Mouse (Mus musculus): ENCODE results near the gene Mapt. TPM values are rescaled to one million over a fixed set of nuclear protein-coding genes. Genes with fewer than 3 reads are reported as not detected.

The Mapt gene
- polyA plus RNA-seq, 1 experiment from 2014 or later, result 1.0 TPM

- Histone ChIP-seq H3K9me3 (replicated peaks) (no peaks in the 10 kb centered on the region), H3K4me2 (no peak overlapping the region), H3K36me3 (no peaks in the 10 kb centered on the region), H3K4me3 (replicated peaks) (no peak overlapping the region), H3K9ac (no peak overlapping the region), H3K27me3 (no peaks in the 10 kb centered on the region), H3K27ac (no peak overlapping the region), H3K4me1 (replicated peaks) (peaks cover 45% of the 10 kb centered on the region)
- DNase-seq, result no peak
- 85% methylated on average over 3 of the region's 3 CpGs for WGBS (ENCODE audit: insufficient replicate concordance)
- no peak for ATAC-seq (ENCODE audit: low read depth)
Measured at GRCm38 (mm10) chr11:104297671-104298070, 66.5 kb downstream of the Mapt start.

GRCm38 (mm10) chr11:104302628-104303027 lies 71.4 kb downstream of the Mapt start:
- no peak for ATAC-seq (ENCODE audit: low read depth)
- WGBS (ENCODE audit: insufficient replicate concordance), result 44% methylated on average over 12 of the region's 12 CpGs
- no peak for DNase-seq
- Histone ChIP-seq H3K4me2 (peak overlapping the region; percentile 33), H3K36me3 (no peaks in the 10 kb centered on the region), H3K27me3 (no peaks in the 10 kb centered on the region; the same call in 1 of the 2 replicates), H3K4me3 (replicated peaks) (no peak overlapping the region), H3K27ac (no peak overlapping the region), H3K9ac (no peak overlapping the region), H3K4me1 (replicated peaks) (peaks cover 23% of the 10 kb centered on the region), H3K9me3 (replicated peaks) (no peaks in the 10 kb centered on the region)

- H3K4me1 ChIP-seq (replicated peaks), result peaks cover 23% of the 10 kb centered on the region
- 41% methylated on average over 8 of the region's 8 CpGs for WGBS (ENCODE audit: insufficient replicate concordance)
- H3K9me3 ChIP-seq (replicated peaks), result no peaks in the 10 kb centered on the region
- no peaks in the 10 kb centered on the region for H3K36me3 ChIP-seq
- H3K4me2 ChIP-seq, result no peak overlapping the region
- no peak for DNase-seq
- no peak overlapping the region for H3K4me3 ChIP-seq (replicated peaks)
- H3K9ac ChIP-seq, result no peak overlapping the region
- no peaks in the 10 kb centered on the region; the same call in 1 of the 2 replicates for H3K27me3 ChIP-seq
- peak; percentile 16; the same call in 1 of the 2 replicates for ATAC-seq (ENCODE audit: low read depth)
- no peak overlapping the region for H3K27ac ChIP-seq
Measured at GRCm38 (mm10) chr11:104303088-104303960, 72.1 kb downstream of the Mapt start.

DNA sequence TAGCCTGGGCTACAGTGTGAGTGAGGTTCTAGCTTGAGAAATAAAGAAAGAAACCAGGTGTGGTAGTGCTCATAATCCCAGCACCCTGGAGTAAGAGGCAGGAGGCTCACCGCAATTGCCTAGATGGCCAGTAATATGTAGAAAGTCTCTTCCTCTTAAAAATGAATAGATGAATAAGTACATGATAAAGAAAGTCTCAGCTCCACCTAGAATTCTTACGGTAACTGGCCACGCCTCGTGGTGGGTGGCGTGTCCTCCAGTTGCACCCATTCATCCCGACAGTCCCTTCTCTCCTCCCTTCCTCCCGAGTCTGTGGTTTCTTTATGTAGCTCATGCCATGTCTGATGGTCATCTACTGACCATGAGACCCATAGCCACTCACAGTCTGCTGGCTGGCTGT lies 74.5 kb downstream of the Mapt start:
- no peak overlapping the region for H3K4me2 ChIP-seq
- peaks cover 44% of the 10 kb centered on the region for H3K4me1 ChIP-seq (replicated peaks)
- H3K4me3 ChIP-seq (replicated peaks), result no peak overlapping the region
- no peak overlapping the region for H3K27ac ChIP-seq
- no peaks in the 10 kb centered on the region for H3K36me3 ChIP-seq
- ATAC-seq (ENCODE audit: low read depth) (no peak), DNase-seq (no peak)
- H3K9ac ChIP-seq, result no peak overlapping the region
- H3K9me3 ChIP-seq (replicated peaks), result no peaks in the 10 kb centered on the region
- no peaks in the 10 kb centered on the region; the same call in 1 of the 2 replicates for H3K27me3 ChIP-seq
- 54% methylated on average over 7 of the region's 7 CpGs for WGBS (ENCODE audit: insufficient replicate concordance)

GRCm38 (mm10) chr11:104306483-104306882 lies 75.3 kb downstream of the Mapt start:
- H3K27me3 ChIP-seq, result peaks cover 5% of the 10 kb centered on the region; the same call in 1 of the 2 replicates
- H3K36me3 ChIP-seq, result no peaks in the 10 kb centered on the region
- ATAC-seq (ENCODE audit: low read depth), result no peak
- no peaks in the 10 kb centered on the region for H3K9me3 ChIP-seq (replicated peaks)
- DNase-seq, result no peak
- no peak overlapping the region for H3K9ac ChIP-seq
- H3K4me3 ChIP-seq (replicated peaks), result no peak overlapping the region
- no peak overlapping the region for H3K4me2 ChIP-seq
- no peak overlapping the region for H3K27ac ChIP-seq
- WGBS (ENCODE audit: insufficient replicate concordance), result 83% methylated on average over 13 of the region's 13 CpGs
- H3K4me1 ChIP-seq (replicated peaks), result peaks cover 51% of the 10 kb centered on the region

- Histone ChIP-seq H3K4me2 (no peak overlapping the region), H3K27me3 (peaks cover 5% of the 10 kb centered on the region; the same call in 1 of the 2 replicates), H3K9me3 (replicated peaks) (no peaks in the 10 kb centered on the region), H3K4me1 (replicated peaks) (peaks cover 52% of the 10 kb centered on the region), H3K27ac (no peak overlapping the region), H3K9ac (0 out of 2 replicates have a peak overlapping the region, but pooled peaks have one; percentile 11), H3K4me3 (replicated peaks) (no peak overlapping the region), H3K36me3 (no peaks in the 10 kb centered on the region)
- ATAC-seq (ENCODE audit: low read depth) (no peak), DNase-seq (no peak)
- 71% methylated on average over 4 of the region's 4 CpGs for WGBS (ENCODE audit: insufficient replicate concordance)
Measured at GRCm38 (mm10) chr11:104307136-104307535, 75.9 kb downstream of the Mapt start.

GRCm38 (mm10) chr11:104309377-104310225 lies 78.4 kb downstream of the Mapt start:
- Histone ChIP-seq H3K4me1 (replicated peaks) (peaks cover 38% of the 10 kb centered on the region), H3K9me3 (replicated peaks) (no peaks in the 10 kb centered on the region), H3K9ac (peak overlapping the region; percentile 62), H3K36me3 (no peaks in the 10 kb centered on the region), H3K27me3 (peaks cover 5% of the 10 kb centered on the region; the same call in 1 of the 2 replicates), H3K27ac (peak overlapping the region; percentile 15), H3K4me2 (peak overlapping the region; percentile 77), H3K4me3 (replicated peaks) (peak overlapping the region; percentile 54)
- ATAC-seq (ENCODE audit: low read depth) (peak; percentile 47), DNase-seq (no peak)
- WGBS (ENCODE audit: insufficient replicate concordance), result 29% methylated on average over 12 of the region's 12 CpGs

DNA sequence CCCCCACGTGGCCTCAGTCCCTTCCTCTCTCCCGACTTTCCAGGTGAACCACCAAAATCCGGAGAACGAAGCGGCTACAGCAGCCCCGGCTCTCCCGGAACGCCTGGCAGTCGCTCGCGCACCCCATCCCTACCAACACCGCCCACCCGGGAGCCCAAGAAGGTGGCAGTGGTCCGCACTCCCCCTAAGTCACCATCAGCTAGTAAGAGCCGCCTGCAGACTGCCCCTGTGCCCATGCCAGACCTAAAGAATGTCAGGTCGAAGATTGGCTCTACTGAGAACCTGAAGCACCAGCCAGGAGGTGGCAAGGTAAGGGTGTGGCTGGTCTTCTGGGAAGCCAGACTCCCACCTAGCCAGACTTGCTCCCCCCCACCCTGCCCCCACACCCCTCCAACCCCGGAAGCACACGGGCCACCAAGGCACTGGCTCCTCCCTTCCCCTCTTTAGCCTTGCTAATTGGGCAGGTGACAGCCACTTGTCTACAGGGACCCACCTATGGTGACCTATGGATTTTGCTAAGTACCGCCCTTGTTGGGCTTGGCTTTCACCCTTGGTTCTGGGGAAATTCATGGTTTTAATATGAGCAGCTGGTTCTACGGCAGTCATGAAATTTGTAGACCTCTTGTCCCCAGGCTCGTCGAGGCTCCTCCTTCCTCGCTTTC lies 79.2 kb downstream of the Mapt start:
- no peaks in the 10 kb centered on the region for H3K9me3 ChIP-seq (replicated peaks)
- H3K4me3 ChIP-seq (replicated peaks), result peak overlapping the region; percentile 54
- 0 out of 2 replicates have a peak, but pooled peaks cover 5% of the 10 kb centered on the region for H3K27me3 ChIP-seq
- DNase-seq (no peak), ATAC-seq (ENCODE audit: low read depth) (peak; percentile 88)
- 9% methylated on average over 23 of the region's 23 CpGs for WGBS (ENCODE audit: insufficient replicate concordance)
- peak overlapping the region; percentile 77 for H3K4me2 ChIP-seq
- peaks cover 38% of the 10 kb centered on the region for H3K4me1 ChIP-seq (replicated peaks)
- H3K27ac ChIP-seq, result peak overlapping the region; percentile 15
- peak overlapping the region; percentile 62 for H3K9ac ChIP-seq
- H3K36me3 ChIP-seq, result no peaks in the 10 kb centered on the region

GRCm38 (mm10) chr11:104311643-104312042 lies 80.5 kb downstream of the Mapt start:
- no peaks in the 10 kb centered on the region for H3K36me3 ChIP-seq
- WGBS (ENCODE audit: insufficient replicate concordance), result 56% methylated on average over 7 of the region's 7 CpGs

GRCm38 (mm10) chr11:104315703-104316102 lies 84.5 kb downstream of the Mapt start:
- Histone ChIP-seq H3K4me2 (no peak overlapping the region), H3K4me3 (replicated peaks) (no peak overlapping the region), H3K36me3 (no peaks in the 10 kb centered on the region), H3K9ac (no peak overlapping the region), H3K4me1 (replicated peaks) (peaks cover 49% of the 10 kb centered on the region), H3K27ac (no peak overlapping the region), H3K9me3 (replicated peaks) (no peaks in the 10 kb centered on the region), H3K27me3 (0 out of 2 replicates have a peak, but pooled peaks cover 5% of the 10 kb centered on the region)
- 1% methylated on average over 6 of the region's 6 CpGs for WGBS (ENCODE audit: insufficient replicate concordance)
- peak; percentile 76 for DNase-seq
- no peak for ATAC-seq (ENCODE audit: low read depth)

More at GRCm38 (mm10) chr11:104311643-104312042, 80.5 kb downstream of the Mapt start:
- DNase-seq (no peak), ATAC-seq (ENCODE audit: low read depth) (no peak)
- Histone ChIP-seq H3K4me2 (no peak overlapping the region), H3K4me3 (replicated peaks) (no peak overlapping the region), H3K4me1 (replicated peaks) (peaks cover 35% of the 10 kb centered on the region), H3K9me3 (replicated peaks) (no peaks in the 10 kb centered on the region), H3K27ac (no peak overlapping the region), H3K27me3 (0 out of 2 replicates have a peak, but pooled peaks cover 5% of the 10 kb centered on the region), H3K9ac (no peak overlapping the region)

Measured in liver, embryonic 13.5 days (tissue).